Mouse (Mus musculus) lung, postnatal 0 days (tissue): ENCODE results near the gene Tspan5.

ENCODE experiments used
- CTCF ChIP-seq: IDR thresholded peaks from 2 replicates; pipeline ENCODE4 v1.5.1; 2016; ENCODE audit warnings: antibody characterized with exemption, mild to moderate bottlenecking
- EP300 ChIP-seq: IDR thresholded peaks from 2 replicates; pipeline ENCODE4 v1.6.1; 2016; ENCODE audit warnings: antibody characterized with exemption, mild to moderate bottlenecking, control low read depth

DNA sequence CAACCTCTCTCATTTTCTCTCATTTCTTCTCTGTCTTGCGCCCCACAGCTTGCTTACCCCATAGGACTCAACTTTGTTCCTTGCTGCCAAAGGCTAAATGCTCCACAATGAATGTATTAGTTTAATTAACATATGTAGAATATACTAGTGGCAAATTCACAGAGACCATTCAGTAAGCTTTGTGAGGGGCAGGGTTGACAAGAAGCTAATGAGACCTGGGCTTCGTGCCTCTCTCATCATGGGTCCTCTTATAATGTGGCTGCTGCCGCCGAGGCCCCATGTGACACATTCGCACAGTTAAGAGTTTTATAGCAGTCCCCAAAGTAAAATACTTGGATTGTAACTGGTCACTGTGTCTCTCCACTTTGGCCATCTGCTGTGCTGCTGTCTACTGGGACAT is 25.0 kb upstream of the Tspan5 start:
- TF ChIP-seq CTCF: no peak
- no peak for TF ChIP-seq EP300
